Mouse (Mus musculus): ENCODE results near the gene Tmem127. TPM values are rescaled to one million over a fixed set of nuclear protein-coding genes. Genes with fewer than 3 reads are reported as not detected.

The Tmem127 gene
- total RNA-seq, 2 experiments from 2014 or later = 35.9 to 36.0 TPM

Other genes starting within 250 kb of the Tmem127 start
- gene Ap4e1, start 239.2 kb upstream of the Tmem127 start, total RNA-seq (2021) = 1 to 10 TPM; 8.6 to 8.8 TPM
- gene Blvra, start 177.2 kb upstream of the Tmem127 start, total RNA-seq (2021) = 10 to 100 TPM; 26.0 to 26.2 TPM
- gene Ncaph, start 114.0 kb upstream of the Tmem127 start, total RNA-seq (2021) = 10 to 100 TPM; 34.7 to 38.3 TPM
- 10 to 100 TPM; 10.4 to 11.2 TPM for gene Itpripl1, start 104.5 kb upstream of the Tmem127 start, total RNA-seq (2021)
- under 1 TPM; 0.45 to 0.50 TPM for gene 1810024B03Rik, start 39.6 kb upstream of the Tmem127 start, total RNA-seq (2021)
- 10 to 100 TPM; 72.0 to 73.4 TPM for gene Snrnp200, start 39.5 kb upstream of the Tmem127 start, total RNA-seq (2021)
- 10 to 100 TPM; 48.9 to 49.4 TPM for gene Ciao1, start 92 bp upstream of the Tmem127 start, total RNA-seq (2021)
- gene Stard7, start 22.3 kb downstream of the Tmem127 start, total RNA-seq (2021) = 100 to 1,000 TPM; 188 to 203 TPM
- 1 to 10 TPM; 3.3 to 3.7 TPM for gene Dusp2, start 88.3 kb downstream of the Tmem127 start, total RNA-seq (2021)
- not detected for gene Astl, start 90.7 kb downstream of the Tmem127 start, total RNA-seq (2021)
- gene Adra2b, start 115.3 kb downstream of the Tmem127 start, total RNA-seq (2021) = under 1 TPM; 0.32 to 0.33 TPM
- under 1 TPM in 1 of 2 experiments, not detected in 1; 0.10 TPM for gene Gpat2, start 177.3 kb downstream of the Tmem127 start, total RNA-seq (2021)
- gene Fahd2a, start 196.7 kb downstream of the Tmem127 start, total RNA-seq (2021) = 10 to 100 TPM; 20.4 to 21.0 TPM

Measured in heart, postnatal 4 days (tissue).